Mouse (Mus musculus) CD4-positive helper T cell, adult 2 months (primary cell): ENCODE results near the gene Lrrfip2.
A peak's percentile ranks its signal among the peaks of the same experiment; 100 is the strongest.

ENCODE experiments used
- DNase-seq: peaks from one replicate; pipeline ENCODE4 v3.0.0-alpha.2; 2012; ENCODE audit warnings: low read depth, missing footprints, low spot score

Lrrfip2 gene

GRCm38 (mm10) chr9:111161213-111161612 lies 43.8 kb downstream of the Lrrfip2 start:
- DNase-seq: peak; percentile 13

GRCm38 (mm10) chr9:111166612-111167011 lies 49.2 kb downstream of the Lrrfip2 start:
- DNase-seq: no peak

GRCm38 (mm10) chr9:111170430-111170829 lies 53.0 kb downstream of the Lrrfip2 start:
- no peak for DNase-seq

- no peak for DNase-seq
These were observed 56.7 kb downstream of the Lrrfip2 start for GRCm38 (mm10) chr9:111174071-111174470.

- DNase-seq: no peak
These were observed 61.6 kb downstream of the Lrrfip2 start for GRCm38 (mm10) chr9:111178971-111179370.

GRCm38 (mm10) chr9:111182176-111182575 lies 64.8 kb downstream of the Lrrfip2 start:
- no peak for DNase-seq

- DNase-seq: no peak
These were observed 67.5 kb downstream of the Lrrfip2 start for GRCm38 (mm10) chr9:111184929-111185328.

- DNase-seq: no peak
These were observed 69.5 kb downstream of the Lrrfip2 start for GRCm38 (mm10) chr9:111186861-111187260.

GRCm38 (mm10) chr9:111188731-111189130 lies 71.3 kb downstream of the Lrrfip2 start:
- no peak for DNase-seq

GRCm38 (mm10) chr9:111193211-111193610 lies 75.8 kb downstream of the Lrrfip2 start:
- no peak for DNase-seq

GRCm38 (mm10) chr9:111197116-111197515 lies 79.7 kb downstream of the Lrrfip2 start:
- no peak for DNase-seq

- DNase-seq: no peak
These were observed 80.3 kb downstream of the Lrrfip2 start for GRCm38 (mm10) chr9:111197712-111198111.

GRCm38 (mm10) chr9:111198332-111198731 lies 80.9 kb downstream of the Lrrfip2 start:
- DNase-seq: no peak

- no peak for DNase-seq
These were observed 82.8 kb downstream of the Lrrfip2 start for GRCm38 (mm10) chr9:111200208-111200607.

- no peak for DNase-seq
These were observed 87.4 kb downstream of the Lrrfip2 start for GRCm38 (mm10) chr9:111204601-111205375.

- no peak for DNase-seq
These were observed 90.3 kb downstream of the Lrrfip2 start for GRCm38 (mm10) chr9:111207683-111208082.

GRCm38 (mm10) chr9:111208185-111208584 lies 90.8 kb downstream of the Lrrfip2 start:
- no peak for DNase-seq

GRCm38 (mm10) chr9:111209158-111209699 lies 91.8 kb downstream of the Lrrfip2 start:
- DNase-seq: no peak

GRCm38 (mm10) chr9:111210412-111210811 lies 93.0 kb downstream of the Lrrfip2 start:
- DNase-seq: no peak

- DNase-seq: no peak
These were observed 94.0 kb downstream of the Lrrfip2 start for GRCm38 (mm10) chr9:111211122-111212041.

GRCm38 (mm10) chr9:111213501-111213900 lies 96.1 kb downstream of the Lrrfip2 start:
- DNase-seq: no peak

- DNase-seq: no peak
These were observed 99.0 kb downstream of the Lrrfip2 start for GRCm38 (mm10) chr9:111216424-111216823.
